Mouse (Mus musculus): ENCODE data around the gene Pgam2.

DNA sequence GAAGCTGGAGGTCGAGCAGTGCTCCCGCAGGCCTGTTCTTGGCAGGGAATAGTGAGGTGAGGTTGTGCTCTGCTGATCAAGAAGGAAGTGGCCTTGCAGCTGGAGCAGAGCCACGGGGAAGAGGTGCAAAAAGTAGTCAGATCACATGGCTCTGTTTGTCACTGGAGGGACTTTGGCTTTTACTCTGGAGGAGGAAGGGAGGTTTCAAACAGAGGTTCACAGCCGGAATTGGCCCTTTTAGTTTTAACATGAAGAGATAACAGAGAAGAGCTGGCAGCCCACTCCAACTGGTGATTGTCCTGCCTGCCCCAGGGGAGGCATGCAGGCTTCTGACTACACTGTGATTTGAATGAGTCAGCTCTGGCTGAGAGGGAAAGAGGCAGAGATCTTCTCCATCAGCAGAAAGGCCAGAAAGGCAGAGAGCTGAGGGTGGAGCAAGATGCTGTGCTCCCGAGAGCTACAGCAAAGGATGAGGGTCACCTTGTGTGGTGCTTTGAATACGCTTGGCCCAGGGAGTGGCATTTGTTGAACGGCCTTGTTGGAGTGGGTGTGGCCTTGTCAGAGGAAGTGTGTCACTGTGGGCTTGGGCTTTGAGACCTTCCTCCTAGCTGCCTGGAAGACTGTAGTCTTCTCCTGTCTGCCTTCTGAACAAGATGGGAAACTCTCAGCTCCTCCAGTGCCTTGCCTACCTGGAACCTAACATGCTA is 43.3 kb upstream of the Pgam2 start:
- TF ChIP-seq CTCF (conservative IDR thresholded peaks at IDR 0.05; ENCODE audit: insufficient read depth, insufficient read length, low read depth, low read length), result no peak
- no peak for TF ChIP-seq POLR2A (IDR thresholded peaks at IDR 0.05; ENCODE audit: low read depth, low read length)

Measured in kidney, adult 2 months (tissue).